Mouse (Mus musculus): ENCODE results near the gene Rapgef4. TPM values are rescaled to one million over a fixed set of nuclear protein-coding genes. Genes with fewer than 3 reads are reported as not detected.

The Rapgef4 gene
- polyA plus RNA-seq, 1 experiment from 2014 or later: 3.0 TPM

DNA sequence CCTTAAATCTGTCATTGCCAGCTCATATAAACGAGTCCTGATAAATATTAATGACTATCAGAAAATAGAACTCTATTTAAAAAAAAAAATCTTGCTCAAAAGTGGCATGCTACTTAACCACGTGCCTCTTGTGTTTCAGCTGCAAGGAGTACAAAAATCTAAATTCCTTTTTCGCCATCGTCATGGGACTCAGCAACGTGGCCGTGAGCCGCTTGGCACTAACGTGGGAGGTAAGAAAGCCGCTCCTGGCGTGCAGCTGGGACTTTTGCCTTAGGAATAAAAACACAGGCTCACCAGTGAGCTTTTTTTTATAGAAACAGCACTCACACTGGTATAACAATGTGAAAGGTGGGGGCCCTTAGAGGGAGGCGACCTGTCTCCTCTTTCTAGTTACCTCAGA is 257.9 kb downstream of the Rapgef4 start:
- Histone ChIP-seq H3K4me2 (ENCODE audit: low read length) (no peak overlapping the region), H3K4me3 (ENCODE audit: control insufficient read depth in 1 of 2, insufficient read depth in 1 of 2, low read depth in 1 of 2, low read length in 2 of 2) (no peak overlapping the region), H3K9me3 (ENCODE audit: control insufficient read depth, low read length) (no peaks in the 10 kb centered on the region), H3K27ac (replicated peaks in 1 of 2; ENCODE audit: control insufficient read depth in 1 of 2, insufficient read depth in 1 of 2, low read depth in 2 of 2, low read length in 2 of 2) (no peak overlapping the region), H3K4me1 (ENCODE audit: control insufficient read depth in 2 of 2, insufficient read depth in 2 of 2, low read length in 2 of 2) (peaks cover 35 to 48% of the 10 kb centered on the region in 2 experiments), H3K9ac (ENCODE audit: low read length) (no peak overlapping the region), H3K27me3 (ENCODE audit: control insufficient read depth, insufficient read depth, low read length) (no peaks in the 10 kb centered on the region), H3K36me3 (ENCODE audit: control insufficient read depth, insufficient read depth, low read length) (no peaks in the 10 kb centered on the region)
- WGBS: 88% methylated on average over 11 of the region's 11 CpGs
- no peak for ATAC-seq (ENCODE audit: insufficient number of reproducible peaks, insufficient read depth, low FRiP score, low read depth)

GRCm38 (mm10) chr2:72239456-72239855 is 258.4 kb downstream of the Rapgef4 start:
- Histone ChIP-seq H3K4me3 (ENCODE audit: control insufficient read depth in 1 of 2, insufficient read depth in 1 of 2, low read depth in 1 of 2, low read length in 2 of 2) (no peak overlapping the region), H3K27me3 (ENCODE audit: control insufficient read depth, insufficient read depth, low read length) (no peaks in the 10 kb centered on the region), H3K4me2 (ENCODE audit: low read length) (no peak overlapping the region), H3K9ac (ENCODE audit: low read length) (no peak overlapping the region), H3K27ac (replicated peaks in 1 of 2; ENCODE audit: control insufficient read depth in 1 of 2, insufficient read depth in 1 of 2, low read depth in 2 of 2, low read length in 2 of 2) (no peak overlapping the region), H3K9me3 (ENCODE audit: control insufficient read depth, low read length) (no peaks in the 10 kb centered on the region), H3K4me1 (ENCODE audit: control insufficient read depth in 2 of 2, insufficient read depth in 2 of 2, low read length in 2 of 2) (peaks cover 35 to 52% of the 10 kb centered on the region in 2 experiments), H3K36me3 (ENCODE audit: control insufficient read depth, insufficient read depth, low read length) (no peaks in the 10 kb centered on the region)
- ATAC-seq (ENCODE audit: insufficient number of reproducible peaks, insufficient read depth, low FRiP score, low read depth): no peak
- 82% methylated on average over 8 of the region's 8 CpGs for WGBS

- H3K4me2 ChIP-seq (ENCODE audit: low read length): no peak overlapping the region
- no peaks in the 10 kb centered on the region for H3K9me3 ChIP-seq (ENCODE audit: control insufficient read depth, low read length)
- H3K4me1 ChIP-seq (ENCODE audit: control insufficient read depth in 2 of 2, insufficient read depth in 2 of 2, low read length in 2 of 2): peaks cover 35 to 53% of the 10 kb centered on the region in 2 experiments
- no peaks in the 10 kb centered on the region for H3K27me3 ChIP-seq (ENCODE audit: control insufficient read depth, insufficient read depth, low read length)
- WGBS: 50% methylated on average over 7 of the region's 7 CpGs
- peak overlapping the region; percentile 32; the same call in 1 of the 2 replicates for H3K9ac ChIP-seq (ENCODE audit: low read length)
- no peak overlapping the region for H3K4me3 ChIP-seq (ENCODE audit: control insufficient read depth in 1 of 2, insufficient read depth in 1 of 2, low read depth in 1 of 2, low read length in 2 of 2)
- peak overlapping the region; percentile 20 to 49 for H3K27ac ChIP-seq (replicated peaks in 1 of 2; ENCODE audit: control insufficient read depth in 1 of 2, insufficient read depth in 1 of 2, low read depth in 2 of 2, low read length in 2 of 2)
- no peak for ATAC-seq (ENCODE audit: insufficient number of reproducible peaks, insufficient read depth, low FRiP score, low read depth)
- H3K36me3 ChIP-seq (ENCODE audit: control insufficient read depth, insufficient read depth, low read length): no peaks in the 10 kb centered on the region
Observed at GRCm38 (mm10) chr2:72239993-72240392, 259.0 kb downstream of the Rapgef4 start.

- no peak overlapping the region; a peak in 1 of 4 replicates for H3K27ac ChIP-seq (replicated peaks in 1 of 2; ENCODE audit: control insufficient read depth in 1 of 2, insufficient read depth in 1 of 2, low read depth in 2 of 2, low read length in 2 of 2)
Observed at GRCm38 (mm10) chr2:72240691-72241090, 259.7 kb downstream of the Rapgef4 start.

GRCm38 (mm10) chr2:72241714-72242472 is 260.9 kb downstream of the Rapgef4 start:
- H3K27ac ChIP-seq (replicated peaks in 1 of 2; ENCODE audit: control insufficient read depth in 1 of 2, insufficient read depth in 1 of 2, low read depth in 2 of 2, low read length in 2 of 2): peak overlapping the region; percentile 1 to 54; a peak in 3 of 4 replicates
- H3K9ac ChIP-seq (ENCODE audit: low read length): no peak overlapping the region
- H3K36me3 ChIP-seq (ENCODE audit: control insufficient read depth, insufficient read depth, low read length): no peaks in the 10 kb centered on the region
- peak overlapping the region; percentile 23; the same call in 1 of the 2 replicates for H3K4me2 ChIP-seq (ENCODE audit: low read length)
- H3K4me1 ChIP-seq (ENCODE audit: control insufficient read depth in 2 of 2, insufficient read depth in 2 of 2, low read length in 2 of 2): peaks cover 26 to 59% of the 10 kb centered on the region in 2 experiments
- no peaks in the 10 kb centered on the region for H3K27me3 ChIP-seq (ENCODE audit: control insufficient read depth, insufficient read depth, low read length)
- no peaks in the 10 kb centered on the region for H3K9me3 ChIP-seq (ENCODE audit: control insufficient read depth, low read length)
- WGBS: 43% methylated on average over 14 of the region's 14 CpGs
- ATAC-seq (ENCODE audit: insufficient number of reproducible peaks, insufficient read depth, low FRiP score, low read depth): no peak
- H3K4me3 ChIP-seq (ENCODE audit: control insufficient read depth in 1 of 2, insufficient read depth in 1 of 2, low read depth in 1 of 2, low read length in 2 of 2): peak overlapping the region in 1 of 2 experiments; percentile 4; a peak in 1 of 4 replicates

More at GRCm38 (mm10) chr2:72240691-72241090, 259.7 kb downstream of the Rapgef4 start:
- Histone ChIP-seq H3K4me3 (ENCODE audit: control insufficient read depth in 1 of 2, insufficient read depth in 1 of 2, low read depth in 1 of 2, low read length in 2 of 2) (no peak overlapping the region), H3K9me3 (ENCODE audit: control insufficient read depth, low read length) (no peaks in the 10 kb centered on the region), H3K36me3 (ENCODE audit: control insufficient read depth, insufficient read depth, low read length) (no peaks in the 10 kb centered on the region), H3K27me3 (ENCODE audit: control insufficient read depth, insufficient read depth, low read length) (no peaks in the 10 kb centered on the region), H3K4me1 (ENCODE audit: control insufficient read depth in 2 of 2, insufficient read depth in 2 of 2, low read length in 2 of 2) (peaks cover 33 to 60% of the 10 kb centered on the region in 2 experiments), H3K4me2 (ENCODE audit: low read length) (no peak overlapping the region), H3K9ac (ENCODE audit: low read length) (no peak overlapping the region)
- WGBS: 81% methylated on average over 7 of the region's 7 CpGs
- ATAC-seq (ENCODE audit: insufficient number of reproducible peaks, insufficient read depth, low FRiP score, low read depth): no peak

- WGBS: 44% methylated on average over 12 of the region's 12 CpGs
- H3K4me1 ChIP-seq (ENCODE audit: control insufficient read depth in 2 of 2, insufficient read depth in 2 of 2, low read length in 2 of 2): peaks cover 27 to 63% of the 10 kb centered on the region in 2 experiments
- H3K9ac ChIP-seq (ENCODE audit: low read length): no peak overlapping the region; the same call in 1 of the 2 replicates
- no peak for ATAC-seq (ENCODE audit: insufficient number of reproducible peaks, insufficient read depth, low FRiP score, low read depth)
- H3K36me3 ChIP-seq (ENCODE audit: control insufficient read depth, insufficient read depth, low read length): no peaks in the 10 kb centered on the region
- H3K27me3 ChIP-seq (ENCODE audit: control insufficient read depth, insufficient read depth, low read length): no peaks in the 10 kb centered on the region
- peak overlapping the region; percentile 22 for H3K4me2 ChIP-seq (ENCODE audit: low read length)
- H3K9me3 ChIP-seq (ENCODE audit: control insufficient read depth, low read length): no peaks in the 10 kb centered on the region
- peak overlapping the region; percentile 85 to 88 for H3K27ac ChIP-seq (replicated peaks in 1 of 2; ENCODE audit: control insufficient read depth in 1 of 2, insufficient read depth in 1 of 2, low read depth in 2 of 2, low read length in 2 of 2)
- H3K4me3 ChIP-seq (ENCODE audit: control insufficient read depth in 1 of 2, insufficient read depth in 1 of 2, low read depth in 1 of 2, low read length in 2 of 2): no peak overlapping the region
Observed at GRCm38 (mm10) chr2:72242910-72243675, 262.1 kb downstream of the Rapgef4 start.

- ATAC-seq (ENCODE audit: insufficient number of reproducible peaks, insufficient read depth, low FRiP score, low read depth): no peak
- Histone ChIP-seq H3K4me1 (ENCODE audit: control insufficient read depth in 2 of 2, insufficient read depth in 2 of 2, low read length in 2 of 2) (peaks cover 19 to 50% of the 10 kb centered on the region in 2 experiments), H3K4me3 (ENCODE audit: control insufficient read depth in 1 of 2, insufficient read depth in 1 of 2, low read depth in 1 of 2, low read length in 2 of 2) (no peak overlapping the region), H3K36me3 (ENCODE audit: control insufficient read depth, insufficient read depth, low read length) (no peaks in the 10 kb centered on the region), H3K9me3 (ENCODE audit: control insufficient read depth, low read length) (no peaks in the 10 kb centered on the region), H3K9ac (ENCODE audit: low read length) (peak overlapping the region; percentile 19; the same call in 1 of the 2 replicates), H3K4me2 (ENCODE audit: low read length) (no peak overlapping the region), H3K27ac (replicated peaks in 1 of 2; ENCODE audit: control insufficient read depth in 1 of 2, insufficient read depth in 1 of 2, low read depth in 2 of 2, low read length in 2 of 2) (no peak overlapping the region), H3K27me3 (ENCODE audit: control insufficient read depth, insufficient read depth, low read length) (no peaks in the 10 kb centered on the region)
- WGBS: 60% methylated on average over 4 of the region's 4 CpGs
Observed at GRCm38 (mm10) chr2:72245631-72246030, 264.6 kb downstream of the Rapgef4 start.
